Mouse (Mus musculus) erythroblast, embryonic 14.5 days (primary cell): ENCODE results near the gene Mmp24. TPM values are rescaled to one million over a fixed set of nuclear protein-coding genes. Genes with fewer than 3 reads are reported as not detected.

Experiments
- H3K27me3 ChIP-seq: 2 replicates; pipeline ENCODE4 v1.6.1; 2012; ENCODE audit warnings: inconsistent platforms; ENCODE audit not compliant: control insufficient read depth
- H3K36me3 ChIP-seq: 2 replicates; pipeline ENCODE4 v1.6.1; 2012; ENCODE audit warnings: mild to moderate bottlenecking, inconsistent platforms; ENCODE audit not compliant: control insufficient read depth
- H3K4me1 ChIP-seq: 2 replicates; pipeline ENCODE4 v1.6.1; 2012; ENCODE audit warnings: inconsistent platforms; ENCODE audit not compliant: control insufficient read depth
- H3K4me3 ChIP-seq: replicated peaks from 2 replicates; pipeline ENCODE3; 2012; ENCODE audit warnings: moderate library complexity, mild to moderate bottlenecking, inconsistent platforms
- H3K9me3 ChIP-seq: 2 replicates; pipeline ENCODE4 v1.6.1; 2012; ENCODE audit warnings: low read length, inconsistent platforms, mixed read lengths; ENCODE audit not compliant: control insufficient read depth
- GATA1 ChIP-seq: IDR thresholded peaks from 2 replicates; pipeline ENCODE4 v1.6.1; 2012; ENCODE audit warnings: low read length, inconsistent platforms, mixed read lengths
- TAL1 ChIP-seq: IDR thresholded peaks from 3 replicates; pipeline ENCODE4 v1.6.1; 2012; ENCODE audit warnings: low read length, inconsistent platforms, mixed read lengths
- polyA plus RNA-seq: library from polyadenylated mRNA; stranded (reverse); fragments of >175 nt; gene quantifications from 2 replicates; pipeline ENCODE4 v1.2.3, GENCODE M21; 2012

The Mmp24 gene
- polyA plus RNA-seq, 1 experiment: 0.01 TPM

DNA sequence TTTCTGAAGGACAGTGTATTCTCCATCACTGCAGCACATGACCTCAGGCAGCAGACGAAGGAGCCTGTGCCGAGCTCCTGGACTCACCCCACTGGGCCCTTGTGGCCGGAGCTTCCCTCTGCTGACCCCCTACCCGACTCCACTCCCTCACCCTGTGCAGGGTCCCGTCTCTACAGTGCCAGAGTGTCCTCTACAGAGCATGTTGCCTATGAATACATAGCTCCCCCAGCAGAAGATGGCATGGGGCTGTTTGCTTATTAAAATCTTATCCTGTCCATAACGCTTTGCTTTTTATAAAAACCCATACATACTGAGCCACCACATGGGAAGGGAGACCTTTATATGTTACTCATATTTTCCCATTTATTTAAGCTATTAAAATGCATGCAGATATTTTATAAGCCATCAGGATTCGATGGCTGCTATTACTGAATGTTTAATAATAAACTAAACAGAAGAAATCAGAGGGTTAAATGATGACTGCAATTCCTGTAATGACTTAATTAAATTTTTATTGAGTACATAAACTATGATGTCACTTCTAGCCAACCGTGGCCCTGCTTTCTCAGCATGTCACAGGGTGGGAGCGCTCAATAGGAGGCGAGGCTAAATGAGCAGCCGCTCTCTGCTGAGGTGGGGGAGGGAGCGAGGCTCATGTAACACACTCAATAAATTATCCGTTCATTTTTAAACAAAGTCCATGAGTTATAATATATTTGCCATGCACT, 87.6 kb downstream of the Mmp24 start:
- no peaks in the 10 kb centered on the region for H3K4me1 ChIP-seq
- TF ChIP-seq GATA1: no peak
- no peak for TF ChIP-seq TAL1

GRCm38 (mm10) chr2:155863301-155863867, 88.2 kb downstream of the Mmp24 start:
- H3K9me3 ChIP-seq: no peaks in the 10 kb centered on the region
- H3K4me1 ChIP-seq: no peaks in the 10 kb centered on the region
- H3K4me3 ChIP-seq: no peak overlapping the region
- no peaks in the 10 kb centered on the region for H3K27me3 ChIP-seq
- TF ChIP-seq TAL1 (no peak), GATA1 (no peak)
- peaks cover 17% of the 10 kb centered on the region for H3K36me3 ChIP-seq

More for the DNA sequence above, 87.6 kb downstream of the Mmp24 start:
- H3K4me3 ChIP-seq: no peak overlapping the region
- peaks cover 17% of the 10 kb centered on the region for H3K36me3 ChIP-seq
- H3K9me3 ChIP-seq: no peaks in the 10 kb centered on the region
- no peaks in the 10 kb centered on the region for H3K27me3 ChIP-seq

Other genes starting within 250 kb of the Mmp24 start
- gene Gss, start 182.5 kb upstream of the Mmp24 start, polyA plus RNA-seq: 6.8 and 8.6 TPM in 2 replicates
- gene Myh7b, start 164.1 kb upstream of the Mmp24 start, polyA plus RNA-seq: 7.6 and 12.3 TPM in 2 replicates
- gene Trpc4ap, start 83.0 kb upstream of the Mmp24 start, polyA plus RNA-seq: 9.2 and 11.1 TPM in 2 replicates
- 2.2 and 2.8 TPM in 2 replicates for gene Edem2, start 45.9 kb upstream of the Mmp24 start, polyA plus RNA-seq
- gene Gm17581, start 39.5 kb upstream of the Mmp24 start, polyA plus RNA-seq: not detected in 2 replicates
- gene Procr, start 24.2 kb upstream of the Mmp24 start, polyA plus RNA-seq: 0.06 TPM in 1 of 2 replicates, not detected in the other
- gene BC029722, start 44.1 kb downstream of the Mmp24 start, polyA plus RNA-seq: 0.40 and 0.45 TPM in 2 replicates
- gene Eif6, start 51.6 kb downstream of the Mmp24 start, polyA plus RNA-seq: 18.6 and 24.9 TPM in 2 replicates
- not detected in 2 replicates for gene Fam83c, start 59.5 kb downstream of the Mmp24 start, polyA plus RNA-seq
- gene Uqcc1, start 155.0 kb downstream of the Mmp24 start, polyA plus RNA-seq: 0.09 and 0.47 TPM in 2 replicates
- gene Gm15557, start 165.4 kb downstream of the Mmp24 start, polyA plus RNA-seq: not detected in 2 replicates
- gene Gdf5, start 170.0 kb downstream of the Mmp24 start, polyA plus RNA-seq: 0.04 TPM in 1 of 2 replicates, not detected in the other
- gene Cep250, start 181.1 kb downstream of the Mmp24 start, polyA plus RNA-seq: 3.7 and 3.8 TPM in 2 replicates
- 0.03 and 0.04 TPM in 2 replicates for gene 6430550D23Rik, start 232.6 kb downstream of the Mmp24 start, polyA plus RNA-seq
- 7.3 and 7.5 TPM in 2 replicates for gene Ergic3, start 232.7 kb downstream of the Mmp24 start, polyA plus RNA-seq